ENCODE assay signal across 17 mouse cellular contexts in the genomic region with DNA sequence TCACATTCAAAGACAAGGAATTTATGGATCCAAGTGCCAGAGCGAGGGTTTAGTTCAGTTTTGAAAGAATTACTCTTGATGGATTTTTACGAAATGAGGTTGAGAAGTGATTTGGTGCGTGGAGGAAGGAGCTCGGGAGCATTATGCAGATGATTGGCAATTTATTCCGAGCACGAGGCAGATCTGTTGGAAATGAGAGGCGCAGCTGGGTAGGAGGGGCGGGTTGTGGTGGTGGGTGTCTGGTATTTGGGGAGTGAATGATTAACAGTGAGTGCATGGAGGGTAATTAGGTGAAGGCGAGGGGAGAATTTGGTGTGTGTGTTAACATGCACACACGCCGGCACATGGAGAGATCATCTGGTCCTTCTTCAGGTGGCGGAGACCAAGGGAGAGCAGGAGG. TPM values are rescaled to one million over a fixed set of nuclear protein-coding genes. Genes with fewer than 3 reads are reported as not detected.
DNase-seq lines count a peak whose midpoint lies in the region; ATAC-seq and TF ChIP-seq lines count a peak whose summit lies in the region.
"Had no signal": no experiment of that assay in that cellular context is flagged by ENCODE, and none has a peak within 500 bp of the region (broad histone marks: within the 10 kb centered on the region; RNA-seq: fewer than 3 reads in every experiment).

No protein-coding gene starts in this region.

- intact Hi-C loops in heart, postnatal 36 days (cut with DNase I) = no loop called here

- H3K36me3 ChIP-seq in forebrain, postnatal 0 days (ENCODE audit: insufficient read depth) = no peaks in the 10 kb centered on the region
- H3K36me3 ChIP-seq in neural tube, embryonic 12.5 days = no peaks in the 10 kb centered on the region
- H3K36me3 ChIP-seq in liver, embryonic 12.5 days = no peaks in the 10 kb centered on the region
- H3K36me3 ChIP-seq: embryonic facial prominence, embryonic 10.5 days; heart, embryonic 15.5 days; liver, embryonic 15.5 days had no signal

- TF ChIP-seq CTCF in brain, embryonic 14.5 days (IDR thresholded peaks at IDR 0.05; ENCODE audit: borderline replicate concordance, extremely low read depth, insufficient read depth, insufficient read length) = no peak
- no peak for TF ChIP-seq CTCF in forebrain, postnatal 0 days (IDR thresholded peaks at IDR 0.05; ENCODE audit: low read depth)

- no peaks in the 10 kb centered on the region for H3K27me3 ChIP-seq in forebrain, postnatal 0 days (ENCODE audit: insufficient read depth, low read length)
- H3K27me3 ChIP-seq in neural tube, embryonic 12.5 days (replicated peaks) = no peaks in the 10 kb centered on the region
- H3K27me3 ChIP-seq in liver, embryonic 12.5 days (replicated peaks) = no peaks in the 10 kb centered on the region
- H3K27me3 ChIP-seq: heart, embryonic 15.5 days; liver, embryonic 15.5 days had no signal

- ATAC-seq in forebrain, postnatal 0 days = peak; percentile 16; the same call in 1 of the 2 replicates
- peak; percentile 23; the same call in 1 of the 2 replicates for ATAC-seq in neural tube, embryonic 12.5 days (ENCODE audit: low FRiP score, low read depth)
- no peak for ATAC-seq in liver, embryonic 12.5 days

- no peak overlapping the region for H3K27ac ChIP-seq in forebrain, postnatal 0 days (ENCODE audit: low read depth, low read length)
- 0 out of 2 replicates have a peak overlapping the region, but pooled peaks have one; percentile 4 for H3K27ac ChIP-seq in neural tube, embryonic 12.5 days
- no peak overlapping the region for H3K27ac ChIP-seq in liver, embryonic 12.5 days
- H3K27ac ChIP-seq: embryonic facial prominence, embryonic 10.5 days; heart, embryonic 15.5 days; liver, embryonic 15.5 days had no signal

- no peak for TF ChIP-seq POLR2A in brain, embryonic 14.5 days (IDR thresholded peaks at IDR 0.05; ENCODE audit: borderline replicate concordance, extremely low read depth, insufficient read depth, insufficient read length, poor library complexity, severe bottlenecking)

- H3K4me2 ChIP-seq in forebrain, postnatal 0 days (ENCODE audit: low read depth) = no peak overlapping the region; the same call in 1 of the 2 replicates
- peak overlapping the region; percentile 31; the same call in 1 of the 2 replicates for H3K4me2 ChIP-seq in neural tube, embryonic 12.5 days (replicated peaks)
- H3K4me2 ChIP-seq in liver, embryonic 12.5 days = no peak overlapping the region
- H3K4me2 ChIP-seq: heart, embryonic 15.5 days; liver, embryonic 15.5 days had no signal

- no peaks in the 10 kb centered on the region for H3K9me3 ChIP-seq in forebrain, postnatal 0 days (ENCODE audit: low read length)
- H3K9me3 ChIP-seq in neural tube, embryonic 12.5 days = no peaks in the 10 kb centered on the region
- no peaks in the 10 kb centered on the region for H3K9me3 ChIP-seq in liver, embryonic 12.5 days (replicated peaks)
- H3K9me3 ChIP-seq: embryonic facial prominence, embryonic 10.5 days; heart, embryonic 15.5 days; liver, embryonic 15.5 days had no signal

- 0 out of 2 replicates have a peak, but pooled peaks cover 8% of the 10 kb centered on the region for H3K4me1 ChIP-seq in forebrain, postnatal 0 days (ENCODE audit: insufficient read depth)
- peaks cover 56% of the 10 kb centered on the region for H3K4me1 ChIP-seq in neural tube, embryonic 12.5 days
- no peaks in the 10 kb centered on the region for H3K4me1 ChIP-seq in liver, embryonic 12.5 days
- H3K4me1 ChIP-seq: heart, embryonic 15.5 days; liver, embryonic 15.5 days had no signal

- 42% methylated on average over 12 of the region's 12 CpGs for WGBS in forebrain, postnatal 0 days
- WGBS in neural tube, embryonic 12.5 days = 36% methylated on average over 12 of the region's 12 CpGs
- 78% methylated on average over 12 of the region's 12 CpGs for WGBS in liver, embryonic 12.5 days (ENCODE audit: insufficient replicate concordance)

- H3K4me3 ChIP-seq in forebrain, postnatal 0 days (ENCODE audit: low read depth, low read length) = no peak overlapping the region
- H3K4me3 ChIP-seq in neural tube, embryonic 12.5 days = no peak overlapping the region
- no peak overlapping the region for H3K4me3 ChIP-seq in liver, embryonic 12.5 days
- H3K4me3 ChIP-seq: embryonic facial prominence, embryonic 10.5 days; erythroblast, embryonic 14.5 days; heart, embryonic 15.5 days; liver, embryonic 15.5 days had no signal

- peak; percentile 43 for DNase-seq in kidney, adult 11 months
- DNase-seq in kidney, adult 9 months = no peak
- DNase-seq in brain, embryonic 14.5 days (ENCODE audit: low read depth) = peak; percentile 82
- DNase-seq in forebrain, postnatal 0 days = no peak
- DNase-seq in heart, postnatal 36 days = no peak
- DNase-seq in embryo, embryonic 10.5 days (ENCODE audit: low spot score) = no peak
- DNase-seq: cerebellum, adult 11 months; cerebellum, postnatal 25 days; heart, adult 11 months; lung, postnatal 14 days; thymus, adult 2 months had no signal

- no peak overlapping the region for H3K9ac ChIP-seq in forebrain, postnatal 0 days
- no peak overlapping the region for H3K9ac ChIP-seq in neural tube, embryonic 12.5 days
- H3K9ac ChIP-seq in liver, embryonic 12.5 days = no peak overlapping the region
- H3K9ac ChIP-seq: heart, embryonic 15.5 days; liver, embryonic 15.5 days had no signal

RNA-seq across cellular contexts. Expression of gene Wars, which starts 12.4 kb away (rescaled TPM):
- 107 and 119 TPM in 2 replicates for polyA plus RNA-seq in brain, embryonic 14.5 days (2012; rRNA removed)
- 91.6 and 92.5 TPM in 2 replicates for total RNA-seq in forebrain, postnatal 0 days (2014; rRNA removed)
- 99.8 and 108 TPM in 2 replicates for polyA plus RNA-seq in forebrain, postnatal 0 days (2015; fragmentation: Nextera tagmentation; extraction: Ambion mirVana)
- polyA plus RNA-seq in neural tube, embryonic 12.5 days (2016; fragmentation: Nextera tagmentation; extraction: Ambion mirVana) = 120 and 123 TPM in 2 replicates
- 10 to 100 TPM; 32.5 to 40.6 TPM for total RNA-seq in heart, postnatal 36 days (2021)
- polyA plus RNA-seq in liver, embryonic 12.5 days (2016; fragmentation: Nextera tagmentation; extraction: Ambion mirVana) = 58.8 and 61.7 TPM in 2 replicates

RNA-seq across cellular contexts. Expression of gene Wdr25, which starts 13.0 kb away (rescaled TPM):
- polyA plus RNA-seq in brain, embryonic 14.5 days (2012; rRNA removed) = 11.0 and 13.8 TPM in 2 replicates
- 6.2 and 12.4 TPM in 2 replicates for total RNA-seq in forebrain, postnatal 0 days (2014; rRNA removed)
- 4.6 and 5.3 TPM in 2 replicates for polyA plus RNA-seq in forebrain, postnatal 0 days (2015; fragmentation: Nextera tagmentation; extraction: Ambion mirVana)
- 7.0 and 9.8 TPM in 2 replicates for polyA plus RNA-seq in neural tube, embryonic 12.5 days (2016; fragmentation: Nextera tagmentation; extraction: Ambion mirVana)
- total RNA-seq in heart, postnatal 36 days (2021) = 1 to 10 TPM; 3.8 to 4.3 TPM
- 5.2 and 5.3 TPM in 2 replicates for polyA plus RNA-seq in liver, embryonic 12.5 days (2016; fragmentation: Nextera tagmentation; extraction: Ambion mirVana)

Comparison
In these comparisons a context has a peak if more than half of its experiments do, and no peak if none do; other contexts are left out.
1. DNase-seq: peak in kidney, adult 11 months (single experiment) and brain, embryonic 14.5 days (single experiment); none in kidney, adult 9 months (single experiment), forebrain, postnatal 0 days (single experiment), heart, postnatal 36 days (0 of 2) and embryo, embryonic 10.5 days (single experiment).